Mouse (Mus musculus): Measurements from ENCODE around the gene I0C0044D17Rik. TPM values are rescaled to one million over a fixed set of nuclear protein-coding genes. Genes with fewer than 3 reads are reported as not detected.

Gene I0C0044D17Rik
- polyA plus RNA-seq, 1 experiment: not detected

- no peak for DNase-seq (ENCODE audit: low spot score)
These were observed 46.2 kb downstream of the I0C0044D17Rik start for GRCm38 (mm10) chr4:98777464-98777863.

- no peak for DNase-seq (ENCODE audit: low spot score)
These were observed 46.8 kb downstream of the I0C0044D17Rik start for GRCm38 (mm10) chr4:98776721-98777427.

- no peak for DNase-seq (ENCODE audit: low spot score)
These were observed 49.9 kb downstream of the I0C0044D17Rik start for GRCm38 (mm10) chr4:98773785-98774184.

Other genes starting within 250 kb of the I0C0044D17Rik start
- 0.03 TPM in 1 of 2 replicates, not detected in the other for gene L1td1, start 97.1 kb downstream of the I0C0044D17Rik start, polyA plus RNA-seq (2012; rRNA removed)
- 2.2 TPM in 2 replicates for gene Kank4, start 6.3 kb downstream of the I0C0044D17Rik start, polyA plus RNA-seq (2012; rRNA removed)
- gene Usp1, start 100.0 kb upstream of the I0C0044D17Rik start, polyA plus RNA-seq (2012; rRNA removed): 14.0 and 17.0 TPM in 2 replicates
- gene Angptl3, start 207.1 kb upstream of the I0C0044D17Rik start, polyA plus RNA-seq (2012; rRNA removed): 0.04 TPM in 1 of 2 replicates, not detected in the other

All from urinary bladder, adult 2 months (tissue).